Mouse (Mus musculus): ENCODE results near the gene Gm10318.

DNA sequence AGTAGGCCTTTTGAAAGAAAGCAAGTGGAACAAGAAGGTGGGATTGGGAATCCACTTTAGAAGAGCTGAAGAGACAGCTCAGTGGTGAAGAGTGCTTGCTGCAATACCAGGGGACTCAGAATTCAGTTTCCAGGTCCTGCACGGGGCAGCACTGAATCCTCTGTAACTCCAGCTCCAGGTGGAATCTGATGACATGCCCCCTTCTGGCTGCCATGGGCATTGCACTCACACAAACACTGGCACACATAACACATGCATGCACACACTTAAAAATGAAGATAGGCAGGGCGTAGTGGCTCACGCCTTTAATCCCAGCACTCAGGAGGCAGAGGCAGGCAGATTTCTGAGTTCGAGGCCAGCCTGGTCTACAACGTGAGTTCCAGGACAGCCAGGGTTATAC lies 29.9 kb downstream of the Gm10318 start:
- TF ChIP-seq CTCF (IDR thresholded peaks at IDR 0.05; ENCODE audit: control insufficient read depth, insufficient read depth, insufficient read length) = no peak
- no peak for TF ChIP-seq MYOG (IDR thresholded peaks at IDR 0.05; ENCODE audit: control insufficient read depth, extremely low read depth, insufficient read length)
- TF ChIP-seq CEBPB (IDR thresholded peaks at IDR 0.05; ENCODE audit: low read depth) = no peak
- no peak for TF ChIP-seq MAX (IDR thresholded peaks at IDR 0.05)
- TF ChIP-seq MYOD1 (IDR thresholded peaks at IDR 0.05; ENCODE audit: control insufficient read depth, insufficient read length, low read depth) = no peak
- TF ChIP-seq USF1 (IDR thresholded peaks at IDR 0.05; ENCODE audit: low read depth) = no peak
